Mouse (Mus musculus): ENCODE data around the gene Ogfod1. TPM values are rescaled to one million over a fixed set of nuclear protein-coding genes. Genes with fewer than 3 reads are reported as not detected.
A peak's percentile ranks its signal among the peaks of the same experiment; 100 is the strongest.

The Ogfod1 gene
- polyA plus RNA-seq, 1 experiment from 2014 or later = 21.6 TPM

DNA sequence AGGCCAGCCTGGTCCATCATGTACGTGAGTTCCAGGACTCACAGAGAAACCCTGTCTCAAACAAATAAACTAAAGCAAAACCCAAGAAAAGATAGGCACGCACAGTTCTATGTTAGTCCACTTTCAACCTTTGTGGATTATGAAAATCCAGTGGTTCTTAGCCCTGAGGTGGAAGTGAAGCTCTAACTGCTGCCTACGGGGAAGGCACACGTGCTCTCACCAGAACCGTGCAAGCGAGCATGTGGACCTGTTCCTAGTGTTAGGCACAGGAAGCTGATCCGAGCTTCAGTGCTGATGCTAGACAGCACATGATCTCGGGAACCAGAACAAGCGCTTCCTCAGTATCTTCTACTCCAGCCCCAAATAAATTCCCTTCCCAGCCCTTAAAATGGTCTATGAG lies 55.9 kb downstream of the Ogfod1 start:
- no peaks in the 10 kb centered on the region for H3K9me3 ChIP-seq
- no peaks in the 10 kb centered on the region for H3K27me3 ChIP-seq (replicated peaks)
- WGBS = 86% methylated on average over 9 of the region's 9 CpGs
- H3K27ac ChIP-seq = no peak overlapping the region
- no peaks in the 10 kb centered on the region; the same call in 1 of the 2 replicates for H3K36me3 ChIP-seq (replicated peaks)
- ATAC-seq (replicated peaks) = no peak
- peaks cover 12% of the 10 kb centered on the region for H3K4me1 ChIP-seq
- H3K4me2 ChIP-seq = no peak overlapping the region
- H3K9ac ChIP-seq = no peak overlapping the region
- H3K4me3 ChIP-seq = no peak overlapping the region

DNA sequence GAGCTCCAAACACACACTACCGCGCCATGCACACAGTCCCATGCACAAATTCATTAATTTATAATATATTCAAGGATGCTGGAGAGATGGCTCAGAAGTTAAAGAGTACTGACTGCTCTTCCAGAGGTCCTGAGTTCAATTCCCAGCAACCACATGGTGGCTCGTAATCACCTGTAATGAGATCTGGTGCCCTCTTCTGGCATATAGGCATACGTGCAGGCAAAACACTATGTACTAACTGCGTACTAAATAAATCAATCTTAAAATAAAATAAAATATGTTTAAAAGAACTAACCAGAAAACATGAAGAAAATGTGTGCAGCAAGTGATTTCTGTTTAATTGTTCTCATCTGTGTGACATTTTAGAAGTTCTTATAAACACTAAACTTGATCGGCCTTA lies 57.3 kb downstream of the Ogfod1 start:
- 80% methylated on average over 6 of the region's 6 CpGs for WGBS
- H3K4me3 ChIP-seq = no peak overlapping the region

DNA sequence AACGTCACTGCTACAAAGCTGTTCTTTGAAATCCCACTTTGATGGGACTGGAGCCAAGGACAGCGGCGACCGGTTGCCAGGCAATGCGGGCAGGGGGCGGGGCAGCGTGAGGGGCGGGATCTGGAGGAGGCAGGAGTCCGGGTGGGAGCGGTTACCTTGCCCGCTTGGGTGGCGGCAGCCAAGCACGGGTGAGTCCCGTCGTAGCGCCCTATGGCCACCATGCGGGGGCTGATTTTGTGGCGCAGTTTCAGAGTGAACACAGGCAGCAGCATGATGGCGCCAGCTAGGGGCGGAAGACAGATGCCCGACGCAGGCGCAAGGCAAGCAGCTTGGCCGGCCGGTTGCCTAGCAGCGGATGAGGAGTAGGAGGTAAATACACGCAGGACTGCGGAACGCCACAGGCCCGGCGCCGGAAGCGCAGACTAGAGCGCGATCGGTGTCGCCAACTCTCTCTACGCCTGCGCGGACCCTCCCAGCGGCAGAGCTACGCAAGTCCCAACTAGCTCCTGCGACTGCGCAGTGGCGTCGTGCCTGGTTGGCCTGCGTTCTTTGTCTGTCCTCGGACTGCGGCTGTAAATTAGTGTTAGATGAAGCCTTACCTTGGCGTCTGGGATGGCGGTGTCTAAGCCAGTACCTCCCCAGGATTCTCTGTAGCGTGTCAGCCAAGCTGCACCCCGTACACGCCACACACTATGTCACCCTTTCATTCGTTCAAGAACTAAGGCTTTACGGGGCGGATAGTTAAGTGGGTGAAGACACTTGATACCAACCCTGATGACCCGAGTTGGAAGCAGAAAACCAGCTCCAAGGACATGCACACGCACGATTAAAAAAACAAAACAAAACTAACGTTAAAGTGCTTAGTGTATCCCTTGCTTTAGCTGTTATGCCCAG lies 61.3 kb downstream of the Ogfod1 start, which contains the start of gene Bbs2:
Gene Bbs2, minus strand, starts transcription at position 848 of the 894 bp plus-strand sequence.
- Histone ChIP-seq H3K4me2 (peak within 1 kb of the TSS; percentile 53), H3K4me1 (peaks cover 17% of the 10 kb centered on the region), H3K27ac (peak within 1 kb of the TSS; percentile 98), H3K9me3 (no peaks in the 10 kb centered on the region), H3K4me3 (peak within 1 kb of the TSS; percentile 59), H3K27me3 (replicated peaks) (no peaks in the 10 kb centered on the region), H3K9ac (peak within 1 kb of the TSS; percentile 61), H3K36me3 (replicated peaks) (no peaks in the 10 kb centered on the region)
- under 1% methylated on average over 61 of the region's 61 CpGs for WGBS
- peak; percentile 99 for ATAC-seq (replicated peaks)

More for the DNA sequence above, 57.3 kb downstream of the Ogfod1 start:
- H3K36me3 ChIP-seq (replicated peaks) = no peaks in the 10 kb centered on the region
- H3K9me3 ChIP-seq = no peaks in the 10 kb centered on the region
- H3K27me3 ChIP-seq (replicated peaks) = no peaks in the 10 kb centered on the region
- H3K9ac ChIP-seq = no peak overlapping the region
- no peak overlapping the region for H3K27ac ChIP-seq
- H3K4me2 ChIP-seq = no peak overlapping the region
- ATAC-seq (replicated peaks) = no peak
- H3K4me1 ChIP-seq = peaks cover 17% of the 10 kb centered on the region

DNA sequence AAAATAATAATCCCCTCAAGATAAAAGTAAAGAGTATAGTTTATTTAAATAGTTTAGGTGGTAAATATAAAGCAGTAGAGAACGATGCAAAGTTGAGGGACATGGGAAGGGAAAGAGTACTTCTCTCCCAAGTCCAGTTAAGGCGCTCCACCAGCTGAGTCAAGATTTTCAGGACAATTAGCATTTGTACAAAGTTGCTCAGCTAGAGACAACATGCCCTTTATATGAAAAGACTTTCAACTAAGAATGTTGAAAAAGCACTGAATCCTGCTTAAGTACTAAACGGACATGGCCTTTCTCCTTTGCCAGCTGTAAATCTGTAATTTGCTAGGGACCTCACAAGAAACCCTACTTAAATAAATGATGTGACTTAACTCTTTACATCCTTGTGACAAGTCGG lies 62.0 kb downstream of the Ogfod1 start:
- H3K27me3 ChIP-seq (replicated peaks) = no peaks in the 10 kb centered on the region
- peak overlapping the region; percentile 53 for H3K4me2 ChIP-seq
- peaks cover 17% of the 10 kb centered on the region for H3K4me1 ChIP-seq
- H3K9me3 ChIP-seq = no peaks in the 10 kb centered on the region
- 40% methylated on average over 4 of the region's 4 CpGs for WGBS
- H3K27ac ChIP-seq = peak overlapping the region; percentile 98
- peak overlapping the region; percentile 61 for H3K9ac ChIP-seq
- peak overlapping the region; percentile 59 for H3K4me3 ChIP-seq
- ATAC-seq (replicated peaks) = no peak
- H3K36me3 ChIP-seq (replicated peaks) = no peaks in the 10 kb centered on the region

DNA sequence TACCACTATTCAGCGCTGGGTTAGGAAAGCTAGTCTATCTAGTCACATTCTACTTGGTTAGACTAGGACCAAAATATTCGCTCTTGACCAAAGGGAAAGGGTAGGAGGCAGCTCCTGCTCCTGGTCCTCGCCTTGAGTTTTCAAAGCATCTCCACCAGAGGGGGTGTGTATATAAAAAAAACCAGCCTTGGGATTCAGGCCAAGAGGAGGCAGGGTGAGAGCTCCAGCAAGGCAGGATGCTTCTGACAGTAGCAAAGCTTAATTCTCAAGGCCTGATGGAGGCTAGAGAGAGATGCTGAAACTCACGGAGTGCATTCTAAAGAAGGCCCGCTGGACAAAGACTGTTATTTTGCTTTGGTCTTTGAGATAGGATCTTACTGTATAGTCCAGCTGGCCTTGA lies 67.1 kb downstream of the Ogfod1 start:
- Histone ChIP-seq H3K27ac (no peak overlapping the region), H3K4me1 (peaks cover under 1% of the 10 kb centered on the region), H3K36me3 (replicated peaks) (no peaks in the 10 kb centered on the region), H3K9me3 (no peaks in the 10 kb centered on the region), H3K9ac (no peak overlapping the region), H3K27me3 (replicated peaks) (no peaks in the 10 kb centered on the region), H3K4me3 (no peak overlapping the region), H3K4me2 (no peak overlapping the region)
- ATAC-seq (replicated peaks) = no peak
- 65% methylated on average over 5 of the region's 5 CpGs for WGBS

DNA sequence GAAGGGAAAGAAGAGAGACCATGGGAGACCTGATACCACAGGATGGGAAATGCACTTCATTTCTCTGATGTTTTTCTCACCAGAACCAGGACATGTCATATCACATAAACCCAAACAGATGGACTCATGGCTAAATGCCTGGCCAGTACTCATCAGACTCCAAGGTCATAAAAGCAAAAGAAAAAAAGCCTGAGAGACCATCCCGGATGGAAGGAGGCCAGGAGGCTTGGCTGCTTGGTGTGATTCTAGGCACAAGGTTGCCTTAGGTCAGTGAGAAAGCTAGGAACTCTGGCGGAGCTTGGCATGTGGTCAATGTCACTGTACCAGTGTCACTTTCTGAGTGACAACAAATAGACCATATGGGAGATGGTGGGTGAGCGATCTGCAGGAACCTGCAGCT lies 70.9 kb downstream of the Ogfod1 start:
- no peaks in the 10 kb centered on the region for H3K27me3 ChIP-seq (replicated peaks)
- ATAC-seq (replicated peaks) = no peak

DNA sequence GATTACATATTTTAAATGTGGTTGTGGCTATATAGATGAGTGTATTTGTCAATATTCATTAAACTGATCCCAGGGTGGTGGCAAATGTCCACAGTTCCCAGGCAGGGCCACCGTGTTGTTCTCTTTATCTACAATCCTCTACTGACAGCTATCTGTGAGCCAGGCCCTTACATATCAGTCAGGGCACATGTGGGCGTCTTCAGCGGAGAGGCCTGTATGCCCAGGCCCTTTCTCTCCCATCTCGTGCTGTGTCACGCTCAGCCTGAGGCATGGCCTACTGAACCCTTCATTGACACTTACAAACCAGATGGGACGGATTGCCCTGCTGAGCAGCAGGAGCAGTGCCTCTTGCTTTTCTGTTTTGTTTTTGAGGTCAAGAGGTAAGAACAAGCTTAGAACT lies 72.4 kb downstream of the Ogfod1 start:
- Histone ChIP-seq H3K4me3 (no peak overlapping the region), H3K9me3 (no peaks in the 10 kb centered on the region), H3K36me3 (replicated peaks) (no peaks in the 10 kb centered on the region), H3K27ac (no peak overlapping the region), H3K4me1 (no peaks in the 10 kb centered on the region), H3K27me3 (replicated peaks) (no peaks in the 10 kb centered on the region), H3K4me2 (no peak overlapping the region), H3K9ac (no peak overlapping the region)
- ATAC-seq (replicated peaks) = no peak
- WGBS = 78% methylated on average over 6 of the region's 6 CpGs

More for the DNA sequence above, 70.9 kb downstream of the Ogfod1 start:
- H3K9ac ChIP-seq = no peak overlapping the region
- H3K4me3 ChIP-seq = no peak overlapping the region
- no peaks in the 10 kb centered on the region for H3K36me3 ChIP-seq (replicated peaks)
- no peaks in the 10 kb centered on the region for H3K4me1 ChIP-seq
- no peaks in the 10 kb centered on the region for H3K9me3 ChIP-seq
- 84% methylated on average over 3 of the region's 3 CpGs for WGBS
- H3K4me2 ChIP-seq = no peak overlapping the region
- no peak overlapping the region for H3K27ac ChIP-seq

DNA sequence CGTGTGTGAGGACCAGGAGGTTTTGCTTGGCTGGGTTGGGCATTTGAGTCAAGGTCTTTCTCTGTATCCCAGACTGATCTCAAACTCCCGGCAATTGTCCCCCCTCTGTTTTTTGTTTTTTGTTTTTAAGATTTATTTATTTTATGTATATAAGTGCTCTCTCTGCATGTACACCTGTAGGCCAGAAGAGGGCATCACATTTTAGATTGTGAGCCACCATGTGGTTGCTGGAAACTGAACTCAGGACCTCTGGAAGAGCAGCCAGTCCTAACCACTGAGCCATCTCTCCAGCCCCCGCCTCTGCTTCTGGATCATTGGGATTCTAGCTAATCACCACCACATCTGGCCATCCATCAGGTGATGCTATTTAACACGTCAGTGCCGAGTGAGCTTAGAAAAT lies 72.8 kb downstream of the Ogfod1 start:
- no peak overlapping the region for H3K4me3 ChIP-seq
- no peak for ATAC-seq (replicated peaks)
- 80% methylated on average over 5 of the region's 5 CpGs for WGBS

DNA sequence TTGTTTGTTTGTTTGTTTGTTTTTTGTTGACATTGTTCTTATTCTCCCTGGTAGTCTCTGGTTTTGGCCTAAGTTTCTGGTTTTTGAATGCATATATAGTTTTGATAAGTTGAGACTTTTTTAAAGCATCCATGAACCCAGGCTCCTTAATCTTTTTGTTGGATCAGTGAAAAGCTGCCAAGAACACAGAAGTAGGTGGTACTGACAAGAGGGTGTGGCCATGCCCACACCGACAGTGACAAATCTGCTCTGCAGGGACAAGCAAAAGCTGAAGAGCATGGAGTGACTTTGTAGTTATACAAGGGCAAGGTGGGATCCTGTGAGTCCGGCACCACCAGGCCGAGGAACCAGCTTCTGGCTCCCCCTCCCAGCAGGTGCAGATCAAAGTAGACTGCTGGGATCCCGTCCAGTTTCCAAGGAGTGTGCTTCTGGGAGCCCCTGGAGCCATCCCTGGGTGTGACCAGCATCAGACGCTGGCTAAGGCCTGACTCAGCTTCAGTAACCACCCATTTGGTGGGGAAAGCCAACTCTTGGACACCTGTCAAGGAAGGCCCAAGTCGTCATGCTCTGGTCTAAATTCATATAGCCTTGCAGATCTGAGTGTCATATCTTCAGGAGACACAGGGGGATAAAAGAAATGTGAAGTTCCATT lies 73.7 kb downstream of the Ogfod1 start:
- Histone ChIP-seq H3K36me3 (replicated peaks) (no peaks in the 10 kb centered on the region), H3K27ac (no peak overlapping the region), H3K9ac (no peak overlapping the region), H3K4me3 (no peak overlapping the region), H3K4me1 (no peaks in the 10 kb centered on the region), H3K9me3 (no peaks in the 10 kb centered on the region), H3K27me3 (replicated peaks) (no peaks in the 10 kb centered on the region), H3K4me2 (no peak overlapping the region)
- WGBS = 70% methylated on average over 6 of the region's 6 CpGs
- no peak for ATAC-seq (replicated peaks)

More for the DNA sequence above, 72.8 kb downstream of the Ogfod1 start:
- H3K4me1 ChIP-seq = no peaks in the 10 kb centered on the region
- no peaks in the 10 kb centered on the region for H3K27me3 ChIP-seq (replicated peaks)
- no peak overlapping the region for H3K4me2 ChIP-seq
- no peak overlapping the region for H3K27ac ChIP-seq
- H3K9ac ChIP-seq = no peak overlapping the region
- H3K9me3 ChIP-seq = no peaks in the 10 kb centered on the region
- H3K36me3 ChIP-seq (replicated peaks) = no peaks in the 10 kb centered on the region

DNA sequence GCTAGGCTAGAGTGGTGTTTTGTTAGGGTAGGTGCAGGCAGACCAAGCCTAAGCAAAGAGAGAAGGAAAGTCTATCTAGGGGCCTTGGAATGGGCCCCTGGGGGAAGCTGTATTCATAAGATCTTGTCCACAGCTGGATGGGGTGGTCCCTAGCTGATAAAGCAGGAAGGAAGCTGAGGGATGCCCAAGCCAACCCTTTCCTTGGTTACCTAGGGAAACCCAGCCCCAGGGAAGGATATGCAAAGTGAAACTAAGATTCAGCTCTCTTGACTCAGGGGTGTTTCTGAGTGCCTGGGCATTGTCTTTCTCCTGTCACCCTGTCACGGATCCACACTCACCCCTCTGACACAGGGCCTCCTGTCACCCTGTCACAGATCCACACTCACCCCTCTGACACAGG lies 76.4 kb downstream of the Ogfod1 start:
- WGBS = 36% methylated on average over 1 of the region's 1 CpGs
- Histone ChIP-seq H3K27me3 (replicated peaks) (no peaks in the 10 kb centered on the region), H3K36me3 (replicated peaks) (no peaks in the 10 kb centered on the region), H3K4me3 (no peak overlapping the region), H3K27ac (no peak overlapping the region), H3K9ac (no peak overlapping the region), H3K9me3 (no peaks in the 10 kb centered on the region), H3K4me1 (peaks cover 3% of the 10 kb centered on the region), H3K4me2 (no peak overlapping the region)
- no peak for ATAC-seq (replicated peaks)

DNA sequence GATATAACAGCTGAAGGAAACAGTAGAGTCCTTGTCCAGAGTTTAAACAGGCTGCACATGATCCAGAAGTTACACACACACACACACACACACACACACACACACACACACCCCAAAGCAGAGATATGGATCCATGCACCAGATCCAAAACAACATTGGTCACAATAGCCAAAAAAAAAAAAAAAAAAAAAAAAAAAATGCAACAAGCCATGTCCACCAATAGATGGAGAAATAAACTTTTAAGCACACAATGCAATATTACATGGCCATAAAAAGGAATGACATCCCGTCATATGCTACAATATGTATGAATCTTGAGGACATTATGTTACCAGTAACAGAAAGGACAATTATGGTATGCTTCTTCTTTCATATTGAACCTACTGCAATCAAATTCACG lies 77.0 kb downstream of the Ogfod1 start:
- H3K36me3 ChIP-seq (replicated peaks) = no peaks in the 10 kb centered on the region
- no peak for ATAC-seq (replicated peaks)
- H3K27ac ChIP-seq = no peak overlapping the region
- H3K4me3 ChIP-seq = no peak overlapping the region
- no peaks in the 10 kb centered on the region for H3K27me3 ChIP-seq (replicated peaks)
- H3K9me3 ChIP-seq = no peaks in the 10 kb centered on the region
- 85% methylated on average over 2 of the region's 2 CpGs for WGBS
- no peak overlapping the region for H3K9ac ChIP-seq
- H3K4me1 ChIP-seq = peaks cover 8% of the 10 kb centered on the region
- no peak overlapping the region for H3K4me2 ChIP-seq

Data from midbrain, embryonic 15.5 days (tissue).